Mouse (Mus musculus) gonadal fat pad, adult 2 months (tissue): ENCODE measurements around the gene Mpp6. TPM values are rescaled to one million over a fixed set of nuclear protein-coding genes. Genes with fewer than 3 reads are reported as not detected.

Experiments
- DNase-seq: peaks from one replicate; pipeline ENCODE4 v3.0.0-alpha.2; 2012; ENCODE audit warnings: low read depth
- polyA plus RNA-seq: library from polyadenylated mRNA; depleted of rRNA; stranded (reverse); fragments of >200 nt; gene quantifications from 2 replicates; pipeline ENCODE4 v1.2.3, GENCODE M21; 2012; rRNA removed

Gene Mpp6
- polyA plus RNA-seq: 14.2 and 14.4 TPM in 2 replicates

- DNase-seq: no peak
Measured at GRCm38 (mm10) chr6:50109757-50110378, at the start of gene Mpp6. Mpp6 (plus strand) TSS chr6:50110241.

DNA sequence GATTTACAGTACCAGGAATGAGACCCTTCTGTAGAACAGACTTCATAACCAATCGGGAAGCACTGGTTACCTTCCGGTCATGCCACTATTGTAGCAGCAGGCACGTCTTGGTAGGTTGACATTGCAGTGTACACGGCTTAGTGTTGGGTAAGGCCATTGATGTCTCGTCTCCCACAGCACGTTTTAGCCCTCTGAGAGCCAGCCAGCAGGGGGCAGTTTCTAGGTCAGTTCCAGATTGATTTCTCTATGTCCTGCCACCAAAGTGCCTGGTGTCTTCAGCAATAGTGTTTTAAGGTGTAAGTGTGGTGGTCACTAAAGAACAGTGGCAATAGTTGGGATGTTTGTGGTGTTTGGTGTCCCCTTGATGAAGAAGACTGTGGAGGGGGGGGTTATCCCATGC, 43.9 kb upstream of the Mpp6 start:
- no peak for DNase-seq

DNA sequence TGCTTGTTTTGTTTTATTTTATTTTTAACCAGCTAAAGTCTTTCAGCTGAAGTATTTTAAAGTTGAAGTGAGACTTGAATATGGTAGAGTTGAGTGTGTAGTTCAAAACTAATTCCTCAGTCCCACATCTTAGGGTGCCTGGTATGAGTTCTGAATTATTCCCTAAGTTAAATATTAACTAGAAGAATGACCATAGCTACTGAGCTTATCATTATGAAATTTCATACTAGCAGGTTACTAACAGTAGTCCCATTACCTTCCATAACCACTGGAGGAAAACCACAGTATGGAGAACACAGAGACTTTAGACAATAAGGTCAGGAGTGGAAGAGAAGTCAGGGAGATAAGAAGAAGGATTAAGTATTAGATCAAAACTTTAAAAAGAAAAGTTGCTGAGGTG, 41.6 kb upstream of the Mpp6 start:
- no peak for DNase-seq

DNA sequence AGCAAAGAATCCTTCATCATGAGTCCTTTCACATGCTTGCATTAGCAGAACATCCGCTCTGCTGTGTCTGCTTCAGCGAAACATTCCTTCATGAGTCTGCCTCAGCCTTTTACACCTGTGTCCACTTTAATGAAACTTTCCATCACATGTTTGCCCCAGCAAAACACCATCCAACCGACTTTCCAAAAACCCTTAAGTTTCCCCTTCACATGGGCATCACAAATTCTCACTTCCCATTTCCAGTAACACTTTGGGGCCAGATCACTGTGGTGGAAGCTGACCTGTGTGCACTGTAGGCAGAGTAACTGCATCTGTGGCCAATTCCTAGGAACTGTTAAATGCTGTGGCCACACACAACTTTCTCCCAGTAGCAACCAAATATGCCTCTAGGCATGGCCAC, 34.8 kb upstream of the Mpp6 start:
- no peak for DNase-seq

DNA sequence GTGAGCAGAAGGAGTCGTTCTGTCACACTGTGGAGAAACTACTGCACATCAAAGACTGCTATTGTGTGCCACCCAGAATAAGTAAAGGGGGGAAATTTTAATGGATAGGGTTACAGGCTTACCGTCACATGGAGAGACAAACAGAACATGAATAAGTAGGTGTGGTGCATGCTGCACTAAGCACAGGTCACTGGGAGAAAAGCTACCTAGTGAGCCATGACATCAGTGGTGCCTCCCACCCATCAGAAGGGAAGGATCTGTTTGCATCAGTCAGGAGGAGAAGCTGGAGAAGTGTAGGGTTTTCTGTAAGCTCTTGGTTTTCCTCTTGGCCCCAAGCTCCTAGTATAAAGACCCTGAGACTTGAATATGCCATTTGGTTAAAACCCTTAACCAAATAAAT, 33.6 kb upstream of the Mpp6 start:
- no peak for DNase-seq

GRCm38 (mm10) chr6:50080431-50080830, 29.6 kb upstream of the Mpp6 start:
- no peak for DNase-seq

DNA sequence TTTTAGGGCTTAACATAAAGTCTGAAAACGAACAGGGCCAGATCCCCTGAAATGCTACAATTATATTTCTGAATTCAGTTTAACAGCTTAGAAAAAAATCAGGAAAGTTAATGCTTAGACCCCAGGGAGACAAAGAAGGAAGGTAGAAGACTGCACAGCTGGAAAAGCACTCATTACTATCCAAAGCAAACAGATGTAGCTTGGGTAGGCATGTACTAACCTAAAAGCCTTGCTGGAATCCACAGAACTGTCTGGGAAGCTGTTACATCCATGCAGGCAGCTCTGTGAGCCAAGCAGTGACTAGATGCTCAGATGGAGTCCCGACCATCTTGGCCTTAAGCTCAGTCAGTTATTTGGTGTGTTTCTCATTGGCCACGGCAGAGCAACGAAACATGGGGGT, 24.8 kb upstream of the Mpp6 start:
- no peak for DNase-seq

DNA sequence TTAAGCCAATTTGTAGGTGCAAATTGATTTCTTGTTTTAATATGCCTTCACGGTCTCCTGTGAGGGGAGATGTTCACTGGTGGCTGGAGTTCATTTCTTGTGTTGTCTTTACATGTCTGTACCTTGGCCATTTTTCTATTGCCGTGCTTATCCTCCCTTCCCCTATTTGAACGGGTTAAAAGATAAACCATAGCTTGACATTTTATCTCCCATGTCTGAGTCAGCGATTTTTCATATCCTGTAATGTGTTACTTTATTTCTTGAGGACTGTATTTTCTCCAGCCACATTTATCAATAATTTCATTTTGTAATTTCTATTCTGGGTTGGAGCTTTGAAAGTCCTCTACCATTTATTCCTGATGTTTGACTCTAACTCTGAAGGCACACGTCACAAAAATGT, 20.7 kb upstream of the Mpp6 start:
- DNase-seq: no peak

GRCm38 (mm10) chr6:50090221-50090620, 19.8 kb upstream of the Mpp6 start:
- DNase-seq: no peak

- DNase-seq: peak; percentile 63
Measured at GRCm38 (mm10) chr6:50091462-50092154, 18.4 kb upstream of the Mpp6 start.

GRCm38 (mm10) chr6:50109201-50109756, 762 bp upstream of the Mpp6 start:
- DNase-seq: no peak

- no peak for DNase-seq
Measured at GRCm38 (mm10) chr6:50110379-50110941, 419 bp downstream of the Mpp6 start.

DNA sequence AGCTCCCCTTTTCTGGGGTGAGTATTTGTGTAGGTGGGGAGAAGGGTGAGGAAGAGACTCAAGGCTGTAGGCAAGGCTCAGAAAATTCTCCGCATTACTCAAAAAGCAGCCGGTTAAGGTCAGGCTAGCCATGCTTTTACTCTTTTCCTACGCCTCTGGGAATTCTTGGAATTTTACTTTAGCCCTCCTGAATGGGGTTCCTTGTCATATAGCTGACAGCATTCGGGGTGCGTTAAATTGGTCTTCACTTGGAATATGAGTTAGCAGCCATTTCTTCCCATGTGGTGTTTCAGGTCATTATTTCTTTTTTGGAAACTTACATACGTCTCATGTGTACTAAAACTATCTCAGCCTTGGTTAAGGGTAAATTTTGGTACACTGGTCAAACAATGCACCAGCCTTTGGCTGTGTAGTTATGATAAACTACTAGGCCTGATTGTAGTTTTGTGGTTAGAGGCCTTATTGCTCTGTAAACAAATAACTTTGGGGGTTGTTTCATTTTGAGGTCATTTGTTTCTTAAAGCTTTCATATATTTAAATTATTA, 1.1 kb downstream of the Mpp6 start:
- no peak for DNase-seq

- peak; percentile 70 for DNase-seq
Measured at GRCm38 (mm10) chr6:50112775-50113174, 2.7 kb downstream of the Mpp6 start.

- DNase-seq: peak; percentile 55
Measured at GRCm38 (mm10) chr6:50114280-50114679, 4.2 kb downstream of the Mpp6 start.

- DNase-seq: no peak
Measured at GRCm38 (mm10) chr6:50120931-50121330, 10.9 kb downstream of the Mpp6 start.

GRCm38 (mm10) chr6:50122835-50123234, 12.8 kb downstream of the Mpp6 start:
- no peak for DNase-seq

GRCm38 (mm10) chr6:50124197-50124596, 14.2 kb downstream of the Mpp6 start:
- no peak for DNase-seq

- DNase-seq: no peak
Measured at GRCm38 (mm10) chr6:50126331-50126730, 16.3 kb downstream of the Mpp6 start.

DNA sequence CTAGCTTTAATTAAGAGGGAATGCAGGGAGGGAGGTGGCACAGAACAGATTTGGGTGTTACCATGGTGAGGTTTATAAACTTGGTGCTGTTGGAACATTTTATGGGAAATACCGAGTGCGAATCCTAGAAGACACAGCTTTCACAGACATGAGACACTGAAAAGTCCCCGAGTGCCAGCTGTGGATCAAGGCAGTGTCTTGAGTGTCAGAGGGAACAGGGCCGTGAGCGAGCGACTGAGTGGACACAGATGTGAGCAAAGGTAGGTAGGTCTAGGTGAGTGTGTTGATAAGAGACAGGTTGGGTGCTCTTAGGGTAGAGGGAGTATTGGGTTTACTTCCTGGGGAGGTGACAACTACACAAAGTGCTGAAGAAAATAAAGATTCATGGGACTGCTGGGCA, 17.5 kb downstream of the Mpp6 start:
- no peak for DNase-seq

DNA sequence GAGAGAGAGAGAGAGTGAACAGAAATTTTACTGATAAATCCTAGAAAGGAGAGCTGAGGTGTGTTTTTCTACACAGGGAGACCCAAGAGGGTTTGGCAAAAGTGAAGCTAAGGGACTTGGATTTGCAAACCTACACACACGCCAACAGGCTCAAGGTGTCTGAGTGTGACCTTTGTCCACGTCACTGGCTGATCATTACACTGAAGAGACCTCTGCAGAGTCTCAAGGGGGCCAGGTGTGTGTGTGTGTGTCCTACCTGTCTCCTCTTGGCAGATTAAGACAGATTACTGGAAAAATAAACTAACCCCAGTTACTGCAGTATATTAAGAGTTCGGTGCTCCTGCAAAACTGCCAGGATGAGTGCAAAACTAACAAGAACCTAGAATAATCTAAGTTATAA, 27.6 kb downstream of the Mpp6 start:
- DNase-seq: no peak

DNA sequence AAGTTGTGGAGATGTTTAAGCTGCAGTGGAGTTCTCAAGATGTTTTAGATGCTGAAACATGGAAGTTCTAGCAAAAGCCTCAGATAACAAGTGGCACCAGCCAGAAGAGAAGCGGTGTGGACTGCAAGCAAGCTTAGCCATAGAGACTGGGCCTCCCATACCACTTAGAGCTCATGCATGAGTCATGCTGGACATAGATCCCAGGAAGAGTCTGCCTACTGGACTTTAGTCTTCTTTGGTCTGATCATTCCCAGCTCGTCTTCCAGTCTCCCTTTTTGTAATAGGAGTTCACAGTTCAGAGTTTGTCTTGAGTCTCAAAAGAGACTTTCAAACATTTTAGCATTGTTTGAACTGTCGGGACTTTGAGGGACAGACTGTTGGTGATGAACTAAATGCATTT, 29.5 kb downstream of the Mpp6 start:
- DNase-seq: no peak

- no peak for DNase-seq
Measured at GRCm38 (mm10) chr6:50146158-50146557, 36.1 kb downstream of the Mpp6 start.
